ENCODE assay signal across 11 mouse cellular contexts in the genomic region with DNA sequence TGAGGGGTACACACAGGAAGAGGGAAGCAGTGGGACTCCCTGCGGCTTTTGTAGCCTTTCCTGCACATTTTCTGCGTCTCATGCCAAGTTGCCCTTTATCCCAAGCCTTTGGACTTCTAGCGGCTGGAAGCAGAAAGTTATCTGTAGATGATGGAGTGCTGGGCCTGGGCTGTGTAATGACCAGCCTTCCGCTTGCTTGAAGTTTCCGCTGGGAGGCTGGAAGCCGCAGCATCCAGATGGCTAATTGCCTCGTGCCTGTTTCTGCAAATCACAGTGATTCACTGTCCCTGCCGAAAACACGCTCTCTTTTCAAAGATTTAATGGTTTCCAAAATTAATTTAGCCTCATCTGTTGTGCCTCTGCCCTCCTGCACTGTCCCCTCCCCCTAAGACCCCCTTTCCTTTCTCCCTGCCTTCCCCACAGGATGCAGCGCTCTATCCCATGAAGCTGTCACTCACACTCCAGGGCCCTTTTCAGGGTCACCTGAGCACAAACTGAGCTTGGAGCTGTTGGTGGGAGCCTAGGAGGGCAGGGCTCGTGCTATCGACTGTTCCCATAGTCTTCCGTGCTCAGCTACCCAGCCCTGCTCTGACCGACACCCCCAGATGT. TPM values are rescaled to one million over a fixed set of nuclear protein-coding genes. Genes with fewer than 3 reads are reported as not detected.
DNase-seq lines count a peak whose midpoint lies in the region; ATAC-seq and TF ChIP-seq lines count a peak whose summit lies in the region.
"Had no signal": no experiment of that assay in that cellular context is flagged by ENCODE, and none has a peak within 500 bp of the region (broad histone marks: within the 10 kb centered on the region; RNA-seq: fewer than 3 reads in every experiment).

No protein-coding gene starts in this region.

- H3K9ac ChIP-seq in hindbrain, embryonic 15.5 days: no peak overlapping the region
- no peak overlapping the region for H3K9ac ChIP-seq in hindbrain, embryonic 12.5 days
- H3K9ac ChIP-seq in neural tube, embryonic 11.5 days (ENCODE audit: low read length): no peak overlapping the region
- no peak overlapping the region for H3K9ac ChIP-seq in forebrain, postnatal 0 days
- H3K9ac ChIP-seq in stomach, embryonic 16.5 days (ENCODE audit: low read length): no peak overlapping the region
- H3K9ac ChIP-seq: lung, embryonic 14.5 days had no signal

- H3K4me2 ChIP-seq in hindbrain, embryonic 15.5 days: no peak overlapping the region
- no peak overlapping the region for H3K4me2 ChIP-seq in hindbrain, embryonic 12.5 days (replicated peaks)
- no peak overlapping the region for H3K4me2 ChIP-seq in neural tube, embryonic 11.5 days (ENCODE audit: low read depth)
- no peak overlapping the region for H3K4me2 ChIP-seq in forebrain, postnatal 0 days (ENCODE audit: low read depth)
- no peak overlapping the region for H3K4me2 ChIP-seq in stomach, embryonic 16.5 days (ENCODE audit: low read depth, low read length)
- H3K4me2 ChIP-seq: heart, embryonic 11.5 days; lung, embryonic 14.5 days; midbrain, embryonic 11.5 days had no signal

- DNase-seq in neural tube, embryonic 11.5 days (ENCODE audit: low spot score): peak; percentile 26
- DNase-seq in neural tube, embryonic 10.5 days (ENCODE audit: extremely low spot score, low spot score): no peak
- peak; percentile 40 for DNase-seq in forebrain, postnatal 0 days
- no peak for DNase-seq in urinary bladder, adult 2 months (ENCODE audit: low spot score)
- no peak for DNase-seq in lung, postnatal 14 days
- DNase-seq: lung, embryonic 14.5 days had no signal

- no peak overlapping the region for H3K4me3 ChIP-seq in hindbrain, embryonic 15.5 days
- no peak overlapping the region for H3K4me3 ChIP-seq in hindbrain, embryonic 12.5 days
- H3K4me3 ChIP-seq in neural tube, embryonic 11.5 days (ENCODE audit: low read depth, low read length): no peak overlapping the region
- no peak overlapping the region for H3K4me3 ChIP-seq in forebrain, postnatal 0 days (ENCODE audit: low read depth, low read length)
- no peak overlapping the region for H3K4me3 ChIP-seq in stomach, embryonic 16.5 days (replicated peaks; ENCODE audit: low read length)

- no peaks in the 10 kb centered on the region for H3K27me3 ChIP-seq in hindbrain, embryonic 15.5 days
- H3K27me3 ChIP-seq in hindbrain, embryonic 12.5 days: no peaks in the 10 kb centered on the region
- no peaks in the 10 kb centered on the region for H3K27me3 ChIP-seq in neural tube, embryonic 11.5 days (ENCODE audit: control insufficient read depth, insufficient read depth, low read length)
- H3K27me3 ChIP-seq in forebrain, postnatal 0 days (ENCODE audit: insufficient read depth, low read length): no peaks in the 10 kb centered on the region
- H3K27me3 ChIP-seq in stomach, embryonic 16.5 days (ENCODE audit: control insufficient read depth, insufficient read depth, low read length): no peaks in the 10 kb centered on the region

- H3K9me3 ChIP-seq in hindbrain, embryonic 15.5 days: no peaks in the 10 kb centered on the region
- H3K9me3 ChIP-seq in hindbrain, embryonic 12.5 days (replicated peaks): no peaks in the 10 kb centered on the region
- H3K9me3 ChIP-seq in neural tube, embryonic 11.5 days (ENCODE audit: control insufficient read depth, low read length): no peaks in the 10 kb centered on the region; the same call in 1 of the 2 replicates
- H3K9me3 ChIP-seq in forebrain, postnatal 0 days (ENCODE audit: low read length): no peaks in the 10 kb centered on the region
- 0 out of 2 replicates have a peak, but pooled peaks cover 3% of the 10 kb centered on the region for H3K9me3 ChIP-seq in stomach, embryonic 16.5 days (replicated peaks; ENCODE audit: control insufficient read depth, low read length)

- H3K4me1 ChIP-seq in hindbrain, embryonic 15.5 days (replicated peaks): 0 out of 2 replicates have a peak, but pooled peaks cover 5% of the 10 kb centered on the region
- 0 out of 2 replicates have a peak, but pooled peaks cover 3% of the 10 kb centered on the region for H3K4me1 ChIP-seq in hindbrain, embryonic 12.5 days
- no peaks in the 10 kb centered on the region for H3K4me1 ChIP-seq in neural tube, embryonic 11.5 days (ENCODE audit: control insufficient read depth, insufficient read depth, low read length)
- no peaks in the 10 kb centered on the region for H3K4me1 ChIP-seq in forebrain, postnatal 0 days (ENCODE audit: insufficient read depth)
- H3K4me1 ChIP-seq in stomach, embryonic 16.5 days (ENCODE audit: control insufficient read depth, insufficient read depth, low read length): no peaks in the 10 kb centered on the region

- no peak for TF ChIP-seq CTCF in forebrain, postnatal 0 days (IDR thresholded peaks at IDR 0.05; ENCODE audit: low read depth)

- no peaks in the 10 kb centered on the region for H3K36me3 ChIP-seq in hindbrain, embryonic 15.5 days
- H3K36me3 ChIP-seq in hindbrain, embryonic 12.5 days: no peaks in the 10 kb centered on the region
- no peaks in the 10 kb centered on the region for H3K36me3 ChIP-seq in neural tube, embryonic 11.5 days (ENCODE audit: control insufficient read depth, insufficient read depth, low read length)
- H3K36me3 ChIP-seq in forebrain, postnatal 0 days (ENCODE audit: insufficient read depth): no peaks in the 10 kb centered on the region
- no peaks in the 10 kb centered on the region for H3K36me3 ChIP-seq in stomach, embryonic 16.5 days (ENCODE audit: control insufficient read depth, insufficient read depth, low read length)

- WGBS in hindbrain, embryonic 15.5 days: 62% methylated on average over 14 of the region's 14 CpGs
- 69% methylated on average over 14 of the region's 14 CpGs for WGBS in hindbrain, embryonic 12.5 days
- 68% methylated on average over 14 of the region's 14 CpGs for WGBS in neural tube, embryonic 11.5 days
- 46% methylated on average over 14 of the region's 14 CpGs for WGBS in forebrain, postnatal 0 days
- 70% methylated on average over 14 of the region's 14 CpGs for WGBS in stomach, embryonic 16.5 days

- ATAC-seq in hindbrain, embryonic 15.5 days (ENCODE audit: low FRiP score, low read depth): 0 out of 2 replicates have a peak, but pooled peaks have one; percentile 42
- no peak for ATAC-seq in hindbrain, embryonic 12.5 days (ENCODE audit: low FRiP score)
- no peak for ATAC-seq in neural tube, embryonic 11.5 days (ENCODE audit: insufficient read depth, low FRiP score, low TSS enrichment)
- ATAC-seq in forebrain, postnatal 0 days: peak; percentile 78
- ATAC-seq in stomach, embryonic 16.5 days (ENCODE audit: insufficient read depth, low FRiP score): peak; percentile 25; the same call in 1 of the 2 replicates

- H3K27ac ChIP-seq in hindbrain, embryonic 15.5 days (replicated peaks): no peak overlapping the region
- no peak overlapping the region for H3K27ac ChIP-seq in hindbrain, embryonic 12.5 days
- no peak overlapping the region for H3K27ac ChIP-seq in neural tube, embryonic 11.5 days (ENCODE audit: low read depth, low read length)
- peak overlapping the region; percentile 29; the same call in 1 of the 2 replicates for H3K27ac ChIP-seq in forebrain, postnatal 0 days (ENCODE audit: low read depth, low read length)
- H3K27ac ChIP-seq in stomach, embryonic 16.5 days (ENCODE audit: low read length): no peak overlapping the region

RNA-seq across cellular contexts. Expression of gene Mrpl33, which starts 6.9 kb away (rescaled TPM):
- 213 and 230 TPM in 2 replicates for polyA plus RNA-seq in hindbrain, embryonic 15.5 days (2015; fragmentation: Nextera tagmentation; extraction: Ambion mirVana)
- polyA plus RNA-seq in hindbrain, embryonic 12.5 days (2016; fragmentation: Nextera tagmentation; extraction: Ambion mirVana): 193 and 201 TPM in 2 replicates
- polyA plus RNA-seq in neural tube, embryonic 11.5 days (2014; fragmentation: Nextera tagmentation; extraction: Ambion mirVana): 214 and 225 TPM in 2 replicates
- total RNA-seq in forebrain, postnatal 0 days (2014; rRNA removed): 166 and 203 TPM in 2 replicates
- 295 and 354 TPM in 2 replicates for polyA plus RNA-seq in forebrain, postnatal 0 days (2015; fragmentation: Nextera tagmentation; extraction: Ambion mirVana)
- polyA plus RNA-seq in stomach, embryonic 16.5 days (2015; fragmentation: Nextera tagmentation; extraction: Ambion mirVana): 313 and 319 TPM in 2 replicates
- 174 and 196 TPM in 2 replicates for polyA plus RNA-seq in urinary bladder, adult 2 months (2012; rRNA removed)

Comparison
In these comparisons a context has a peak if more than half of its experiments do, and no peak if none do; other contexts are left out.
1. ATAC-seq: peak in hindbrain, embryonic 15.5 days (single experiment), forebrain, postnatal 0 days (single experiment) and stomach, embryonic 16.5 days (single experiment); none in hindbrain, embryonic 12.5 days (single experiment) and neural tube, embryonic 11.5 days (single experiment).
2. DNase-seq: peak in neural tube, embryonic 11.5 days (single experiment) and forebrain, postnatal 0 days (single experiment); none in neural tube, embryonic 10.5 days (single experiment), urinary bladder, adult 2 months (single experiment) and lung, postnatal 14 days (single experiment).